Mouse (Mus musculus): ENCODE results near the gene Nlgn1.

GRCm38 (mm10) chr3:26228827-26229226 is 103.4 kb downstream of the Nlgn1 start:
- TF ChIP-seq POLR2A (IDR thresholded peaks at IDR 0.05; ENCODE audit: insufficient read depth, low read length) (no peak), CTCF (IDR thresholded peaks at IDR 0.05; ENCODE audit: low read depth, low read length) (no peak)

Data from ES-Bruce4 (cell line).